Mouse (Mus musculus): ENCODE data around the gene Dcun1d2. TPM values are rescaled to one million over a fixed set of nuclear protein-coding genes. Genes with fewer than 3 reads are reported as not detected.

Gene Dcun1d2
- polyA plus RNA-seq, 1 experiment from 2014 or later, result 33.4 TPM

DNA sequence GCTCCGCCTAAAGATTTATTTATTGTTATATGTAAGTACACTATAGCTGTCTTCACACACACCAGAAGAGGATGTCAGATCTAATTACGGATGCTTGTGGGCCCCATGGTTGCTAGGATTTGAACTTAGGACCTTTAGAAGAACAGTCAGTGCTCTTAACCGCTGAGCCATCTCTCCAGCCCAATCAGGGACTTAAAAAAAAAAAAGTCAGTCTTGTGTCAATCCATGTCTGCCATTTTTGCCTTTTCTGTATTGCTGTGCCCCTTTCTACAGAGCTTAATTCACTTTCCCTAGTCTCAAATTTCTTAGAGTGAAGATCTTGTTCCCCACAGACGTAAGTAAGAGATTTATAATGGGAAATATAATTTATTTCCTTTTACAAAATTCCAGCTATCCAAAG is 69.5 kb downstream of the Dcun1d2 start:
- 78% methylated on average over 4 of the region's 4 CpGs for WGBS
- no peaks in the 10 kb centered on the region for H3K9me3 ChIP-seq
- H3K27ac ChIP-seq, result no peak overlapping the region
- no peak overlapping the region for H3K4me3 ChIP-seq
- no peak for ATAC-seq (ENCODE audit: insufficient number of reproducible peaks, insufficient read depth, low FRiP score, low TSS enrichment)
- no peaks in the 10 kb centered on the region for H3K36me3 ChIP-seq
- H3K4me1 ChIP-seq, result peaks cover 4% of the 10 kb centered on the region
- H3K9ac ChIP-seq, result no peak overlapping the region
- H3K27me3 ChIP-seq, result no peaks in the 10 kb centered on the region
- H3K4me2 ChIP-seq (replicated peaks), result no peak overlapping the region

DNA sequence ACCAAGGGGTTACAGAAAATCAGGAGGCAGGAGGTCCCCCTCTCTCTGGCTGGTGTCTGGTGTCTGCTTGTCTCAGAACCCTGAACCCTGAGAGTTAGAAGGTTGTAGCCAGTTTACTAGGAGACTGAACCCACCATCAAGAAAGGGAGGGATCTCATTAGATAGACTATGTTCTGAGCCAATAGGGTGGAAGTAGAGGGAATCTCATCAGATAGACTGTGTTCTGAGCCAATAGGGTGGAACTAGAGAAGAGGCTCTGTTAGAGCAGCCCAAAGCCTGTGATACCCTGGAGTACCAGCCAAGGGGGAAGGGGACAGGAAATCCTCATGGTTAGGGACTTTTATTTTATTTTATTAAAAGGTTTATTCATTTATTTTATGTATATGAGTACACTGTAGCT is 69.9 kb downstream of the Dcun1d2 start:
- Histone ChIP-seq H3K27ac (no peak overlapping the region), H3K36me3 (no peaks in the 10 kb centered on the region), H3K27me3 (no peaks in the 10 kb centered on the region), H3K4me1 (peaks cover 9% of the 10 kb centered on the region), H3K4me2 (replicated peaks) (no peak overlapping the region), H3K9ac (no peak overlapping the region), H3K9me3 (no peaks in the 10 kb centered on the region), H3K4me3 (no peak overlapping the region)
- ATAC-seq (ENCODE audit: insufficient number of reproducible peaks, insufficient read depth, low FRiP score, low TSS enrichment), result no peak

DNA sequence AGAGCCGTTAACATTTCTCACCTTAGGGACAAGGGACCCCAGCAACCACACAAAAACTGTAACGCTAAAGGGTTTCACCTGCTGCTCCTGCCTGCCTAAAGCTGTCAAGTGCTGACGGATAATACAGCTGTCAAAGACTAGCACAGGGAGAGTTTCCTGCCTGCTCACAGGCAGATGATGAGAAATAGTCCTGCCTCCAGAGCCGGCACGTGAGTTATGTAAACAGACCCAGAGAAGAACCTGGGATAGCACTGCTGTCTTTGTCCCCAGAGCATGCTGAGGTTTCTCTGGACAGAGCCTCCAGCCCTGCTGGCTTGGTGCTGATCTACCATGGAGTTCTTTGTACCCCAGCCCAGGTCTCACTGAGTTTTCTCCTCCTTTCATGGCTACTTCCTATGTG is 70.8 kb downstream of the Dcun1d2 start:
- Histone ChIP-seq H3K36me3 (no peaks in the 10 kb centered on the region), H3K9me3 (no peaks in the 10 kb centered on the region), H3K4me3 (no peak overlapping the region), H3K4me1 (peaks cover 9% of the 10 kb centered on the region), H3K4me2 (replicated peaks) (no peak overlapping the region), H3K27ac (no peak overlapping the region), H3K27me3 (no peaks in the 10 kb centered on the region), H3K9ac (no peak overlapping the region)
- 57% methylated on average over 5 of the region's 5 CpGs for WGBS
- ATAC-seq (ENCODE audit: insufficient number of reproducible peaks, insufficient read depth, low FRiP score, low TSS enrichment), result no peak

DNA sequence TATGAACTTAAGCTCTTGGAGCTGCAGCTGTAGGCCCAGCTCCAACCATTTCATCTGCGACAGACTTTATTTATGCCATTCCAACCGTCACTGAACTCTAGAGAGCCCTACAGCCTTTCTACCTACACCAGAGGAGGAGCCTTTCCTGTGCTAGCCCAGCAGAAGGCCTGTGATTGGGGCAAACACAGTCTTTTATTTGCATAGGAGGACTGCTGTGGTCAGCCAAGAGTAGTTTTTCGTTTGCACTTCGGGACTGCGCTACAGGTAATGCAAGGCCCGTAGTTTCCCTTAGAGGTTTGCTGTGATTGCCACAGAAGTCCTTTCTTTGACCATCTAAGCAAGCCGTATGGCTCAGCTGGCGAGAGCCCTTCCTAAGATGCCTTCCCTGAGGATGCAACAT is 71.5 kb downstream of the Dcun1d2 start:
- no peaks in the 10 kb centered on the region for H3K27me3 ChIP-seq
- no peak overlapping the region for H3K27ac ChIP-seq
- ATAC-seq (ENCODE audit: insufficient number of reproducible peaks, insufficient read depth, low FRiP score, low TSS enrichment), result no peak
- H3K9ac ChIP-seq, result no peak overlapping the region
- H3K4me2 ChIP-seq (replicated peaks), result no peak overlapping the region
- no peak overlapping the region for H3K4me3 ChIP-seq
- 74% methylated on average over 8 of the region's 8 CpGs for WGBS
- no peaks in the 10 kb centered on the region for H3K36me3 ChIP-seq
- H3K9me3 ChIP-seq, result no peaks in the 10 kb centered on the region
- peaks cover 9% of the 10 kb centered on the region for H3K4me1 ChIP-seq

DNA sequence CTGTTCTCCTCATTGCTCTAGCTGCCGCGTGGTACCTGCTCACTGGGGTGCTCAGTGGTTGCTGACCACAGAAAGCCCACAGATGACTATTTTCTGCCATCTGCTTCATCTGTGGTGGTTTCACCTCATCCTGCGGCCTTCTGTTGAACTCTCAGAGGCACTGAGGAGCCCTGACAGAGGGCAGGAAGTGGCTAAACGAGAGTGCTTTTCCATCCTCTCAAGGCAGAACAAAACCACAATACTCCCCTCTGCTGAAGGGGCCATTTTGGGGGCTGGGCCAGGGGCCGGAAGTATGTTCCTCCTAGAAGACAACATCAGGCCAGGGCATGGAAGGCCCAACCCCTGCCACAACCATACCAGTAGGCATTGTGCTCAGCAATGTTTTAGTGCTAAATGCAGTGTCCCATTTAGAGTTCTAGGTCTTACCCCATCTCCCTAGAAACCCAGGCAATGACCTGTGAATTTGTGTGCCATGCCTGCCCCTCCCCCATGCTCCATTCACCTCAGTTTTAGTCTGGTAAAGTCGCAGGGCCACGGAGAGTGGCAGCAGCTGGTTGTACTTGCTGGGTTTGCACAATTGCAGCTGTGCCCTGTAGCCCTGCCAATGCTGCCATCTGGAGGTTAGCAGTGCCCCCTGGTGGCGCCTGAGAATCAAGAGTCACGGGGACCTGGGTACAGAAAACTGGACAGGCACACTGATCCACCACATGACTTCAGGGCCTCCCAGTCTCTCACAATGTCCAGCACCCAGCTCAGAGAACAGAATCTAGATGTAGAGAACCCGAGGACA is 74.3 kb downstream of the Dcun1d2 start:
- H3K27me3 ChIP-seq, result no peaks in the 10 kb centered on the region
- H3K27ac ChIP-seq, result no peak overlapping the region
- 0 out of 2 replicates have a peak overlapping the region, but pooled peaks have one; percentile 29 for H3K4me2 ChIP-seq (replicated peaks)
- no peaks in the 10 kb centered on the region for H3K36me3 ChIP-seq
- no peak for ATAC-seq (ENCODE audit: insufficient number of reproducible peaks, insufficient read depth, low FRiP score, low TSS enrichment)
- no peaks in the 10 kb centered on the region for H3K9me3 ChIP-seq
- H3K4me1 ChIP-seq, result peaks cover 9% of the 10 kb centered on the region
- 21% methylated on average over 10 of the region's 10 CpGs for WGBS
- H3K4me3 ChIP-seq, result no peak overlapping the region
- no peak overlapping the region for H3K9ac ChIP-seq

DNA sequence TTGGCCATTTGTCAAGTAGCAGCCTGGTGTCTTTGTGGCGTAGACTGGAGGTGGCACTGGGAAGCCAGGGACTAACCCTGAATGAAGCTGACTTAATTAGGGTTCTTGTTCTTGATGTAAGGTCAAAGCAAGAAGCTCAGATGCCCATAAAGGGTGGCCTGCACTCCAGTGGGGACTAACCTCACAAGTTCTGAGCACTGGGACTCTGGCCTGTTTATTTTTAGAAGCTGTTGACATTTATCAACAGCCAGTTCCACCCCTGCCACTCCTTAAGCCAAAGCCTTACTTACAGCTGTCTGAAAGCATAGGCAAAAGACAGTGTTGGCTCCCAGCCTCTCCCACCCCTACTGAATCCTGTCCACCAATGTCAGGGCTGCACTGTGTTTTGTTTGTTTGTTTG is 78.2 kb downstream of the Dcun1d2 start:
- no peak for ATAC-seq (ENCODE audit: insufficient number of reproducible peaks, insufficient read depth, low FRiP score, low TSS enrichment)
- Histone ChIP-seq H3K27ac (no peak overlapping the region), H3K36me3 (no peaks in the 10 kb centered on the region), H3K9ac (no peak overlapping the region), H3K9me3 (no peaks in the 10 kb centered on the region), H3K4me2 (replicated peaks) (no peak overlapping the region), H3K27me3 (no peaks in the 10 kb centered on the region), H3K4me1 (peaks cover 9% of the 10 kb centered on the region), H3K4me3 (no peak overlapping the region)
- 68% methylated on average over 1 of the region's 1 CpGs for WGBS

DNA sequence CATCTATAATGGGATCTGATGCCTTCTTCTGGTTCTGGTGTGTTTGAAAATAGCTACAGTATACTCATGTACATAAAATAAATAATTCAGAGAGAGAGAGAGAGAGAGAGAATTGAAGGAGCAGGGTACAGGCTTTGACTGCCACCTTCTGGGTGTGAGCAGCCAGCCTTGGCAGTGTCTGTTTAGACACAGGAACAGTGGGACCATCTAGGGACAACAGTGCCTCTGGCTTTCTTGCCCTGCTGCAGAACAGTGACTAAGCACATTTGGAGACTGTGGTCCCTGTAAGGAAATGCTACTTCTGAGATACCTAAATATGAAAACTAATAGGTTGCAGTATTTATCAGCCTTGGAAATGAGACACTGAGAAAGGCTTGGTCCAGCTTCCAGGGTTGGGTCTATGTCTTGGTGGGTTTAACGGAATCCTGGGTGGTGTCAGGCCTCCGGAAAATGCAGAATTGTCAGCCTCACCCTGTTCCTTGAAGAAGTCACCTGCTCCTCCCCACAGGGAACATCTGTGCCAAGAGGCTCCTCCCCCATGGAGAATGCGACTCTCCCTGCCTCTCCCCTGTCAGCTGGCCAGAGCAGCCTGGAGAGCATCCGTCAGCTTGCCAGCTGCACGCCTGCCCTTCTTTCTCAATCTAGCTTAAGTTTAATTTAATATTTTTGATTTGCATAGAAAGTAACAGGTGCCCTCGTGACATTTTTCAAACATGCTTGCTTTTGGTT is 79.1 kb downstream of the Dcun1d2 start:
- Histone ChIP-seq H3K4me2 (replicated peaks) (no peak overlapping the region), H3K9ac (no peak overlapping the region), H3K9me3 (no peaks in the 10 kb centered on the region), H3K27ac (no peak overlapping the region), H3K27me3 (no peaks in the 10 kb centered on the region), H3K4me1 (peaks cover 8% of the 10 kb centered on the region), H3K36me3 (no peaks in the 10 kb centered on the region), H3K4me3 (no peak overlapping the region)
- ATAC-seq (ENCODE audit: insufficient number of reproducible peaks, insufficient read depth, low FRiP score, low TSS enrichment), result no peak
- WGBS, result 46% methylated on average over 6 of the region's 6 CpGs

DNA sequence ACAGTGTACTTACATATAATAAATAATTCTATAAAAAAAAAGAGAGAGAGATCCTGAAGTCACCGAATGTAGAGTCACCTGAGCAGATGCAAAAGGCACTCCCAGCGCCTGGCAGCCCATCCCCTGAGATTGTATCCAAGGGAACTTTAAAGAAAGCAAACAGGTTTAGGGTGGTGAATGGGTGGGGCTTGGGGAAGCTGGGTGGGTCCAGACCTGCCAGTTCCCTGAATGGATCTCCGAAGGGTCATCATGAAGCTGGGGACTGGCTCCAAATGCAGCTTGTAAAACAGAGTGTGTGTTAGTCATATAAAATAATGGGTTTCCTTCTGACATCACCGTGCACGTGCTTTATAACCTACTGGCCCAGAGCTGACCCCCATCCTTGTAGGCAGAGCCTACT is 81.6 kb downstream of the Dcun1d2 start:
- WGBS, result 50% methylated on average over 5 of the region's 5 CpGs
- H3K9me3 ChIP-seq, result no peaks in the 10 kb centered on the region
- H3K27me3 ChIP-seq, result peaks cover 23% of the 10 kb centered on the region
- H3K4me3 ChIP-seq, result no peak overlapping the region
- ATAC-seq (ENCODE audit: insufficient number of reproducible peaks, insufficient read depth, low FRiP score, low TSS enrichment), result no peak
- H3K27ac ChIP-seq, result no peak overlapping the region
- peaks cover 2% of the 10 kb centered on the region; the same call in 1 of the 2 replicates for H3K4me1 ChIP-seq
- no peaks in the 10 kb centered on the region for H3K36me3 ChIP-seq
- no peak overlapping the region for H3K9ac ChIP-seq
- no peak overlapping the region for H3K4me2 ChIP-seq (replicated peaks)

Other genes with a start within 250 kb of the Dcun1d2 start
- 0.33 and 0.45 TPM in 2 replicates for gene Proz, start 227.2 kb downstream of the Dcun1d2 start, polyA plus RNA-seq (2016; fragmentation: Nextera tagmentation; extraction: Ambion mirVana)
- gene Pcid2, start 182.7 kb downstream of the Dcun1d2 start, polyA plus RNA-seq (2016; fragmentation: Nextera tagmentation; extraction: Ambion mirVana), result 52.9 and 53.2 TPM in 2 replicates
- gene Cul4a, start 182.5 kb downstream of the Dcun1d2 start, polyA plus RNA-seq (2016; fragmentation: Nextera tagmentation; extraction: Ambion mirVana), result 108 and 109 TPM in 2 replicates
- gene Lamp1, start 129.0 kb downstream of the Dcun1d2 start, polyA plus RNA-seq (2016; fragmentation: Nextera tagmentation; extraction: Ambion mirVana), result 236 and 247 TPM in 2 replicates
- gene Grtp1, start 87.5 kb downstream of the Dcun1d2 start, polyA plus RNA-seq (2016; fragmentation: Nextera tagmentation; extraction: Ambion mirVana), result 13.1 and 15.0 TPM in 2 replicates
- 0.49 TPM in 1 of 2 replicates, not detected in the other for gene Adprhl1, start 34.0 kb downstream of the Dcun1d2 start, polyA plus RNA-seq (2016; fragmentation: Nextera tagmentation; extraction: Ambion mirVana)
- gene Tmco3, start 59 bp upstream of the Dcun1d2 start, polyA plus RNA-seq (2016; fragmentation: Nextera tagmentation; extraction: Ambion mirVana), result 54.2 TPM in 2 replicates
- gene Tfdp1, start 50.6 kb upstream of the Dcun1d2 start, polyA plus RNA-seq (2016; fragmentation: Nextera tagmentation; extraction: Ambion mirVana), result 174 and 176 TPM in 2 replicates
- not detected in 2 replicates for gene Atp4b, start 108.7 kb upstream of the Dcun1d2 start, polyA plus RNA-seq (2016; fragmentation: Nextera tagmentation; extraction: Ambion mirVana)
- gene Grk1, start 117.0 kb upstream of the Dcun1d2 start, polyA plus RNA-seq (2016; fragmentation: Nextera tagmentation; extraction: Ambion mirVana), result not detected in 2 replicates
- 0.14 and 0.37 TPM in 2 replicates for gene Tmem255b, start 147.1 kb upstream of the Dcun1d2 start, polyA plus RNA-seq (2016; fragmentation: Nextera tagmentation; extraction: Ambion mirVana)
- gene Gas6, start 206.4 kb upstream of the Dcun1d2 start, polyA plus RNA-seq (2016; fragmentation: Nextera tagmentation; extraction: Ambion mirVana), result 12.1 and 12.5 TPM in 2 replicates